Mouse (Mus musculus): ENCODE results near the gene Palm2.

- TF ChIP-seq POLR2A (IDR thresholded peaks at IDR 0.05; ENCODE audit: borderline replicate concordance, extremely low read depth, low read depth, low read length) (no peak), CTCF (IDR thresholded peaks at IDR 0.05; ENCODE audit: insufficient read depth, low read length) (no peak)
These were observed 298.3 kb downstream of the Palm2 start for GRCm38 (mm10) chr4:57732351-57732750.
